Mouse (Mus musculus): ENCODE results near the gene Tanc2.

The Tanc2 gene

GRCm38 (mm10) chr11:105648026-105648425 is 58.2 kb downstream of the Tanc2 start:
- DNase-seq = peak; percentile 31

- no peak for DNase-seq
Observed at GRCm38 (mm10) chr11:105654616-105655015, 64.8 kb downstream of the Tanc2 start.

- DNase-seq = no peak
Observed at GRCm38 (mm10) chr11:105655335-105655734, 65.5 kb downstream of the Tanc2 start.

- no peak for DNase-seq
Observed at GRCm38 (mm10) chr11:105667879-105668278, 78.1 kb downstream of the Tanc2 start.

- DNase-seq = no peak
Observed at GRCm38 (mm10) chr11:105678996-105679395, 89.2 kb downstream of the Tanc2 start.

- no peak for DNase-seq
Observed at GRCm38 (mm10) chr11:105684747-105685146, 95.0 kb downstream of the Tanc2 start.

GRCm38 (mm10) chr11:105700528-105700927 is 110.7 kb downstream of the Tanc2 start:
- DNase-seq = no peak

GRCm38 (mm10) chr11:105719660-105720059 is 129.9 kb downstream of the Tanc2 start:
- DNase-seq = no peak

GRCm38 (mm10) chr11:105731541-105731940 is 141.8 kb downstream of the Tanc2 start:
- DNase-seq = no peak

GRCm38 (mm10) chr11:105731989-105732531 is 142.3 kb downstream of the Tanc2 start:
- no peak for DNase-seq

GRCm38 (mm10) chr11:105743171-105743570 is 153.4 kb downstream of the Tanc2 start:
- no peak for DNase-seq

- DNase-seq = peak; percentile 63
Observed at GRCm38 (mm10) chr11:105749297-105750071, 159.7 kb downstream of the Tanc2 start.

GRCm38 (mm10) chr11:105758561-105759203 is 168.9 kb downstream of the Tanc2 start:
- no peak for DNase-seq

- no peak for DNase-seq
Observed at GRCm38 (mm10) chr11:105759413-105759812, 169.6 kb downstream of the Tanc2 start.

GRCm38 (mm10) chr11:105760346-105760745 is 170.6 kb downstream of the Tanc2 start:
- no peak for DNase-seq

GRCm38 (mm10) chr11:105777802-105778201 is 188.0 kb downstream of the Tanc2 start:
- no peak for DNase-seq

GRCm38 (mm10) chr11:105792501-105792900 is 202.7 kb downstream of the Tanc2 start:
- DNase-seq = no peak

- no peak for DNase-seq
Observed at GRCm38 (mm10) chr11:105803686-105804085, 213.9 kb downstream of the Tanc2 start.

- no peak for DNase-seq
Observed at GRCm38 (mm10) chr11:105804776-105805175, 215.0 kb downstream of the Tanc2 start.

- DNase-seq = no peak
Observed at GRCm38 (mm10) chr11:105807103-105807502, 217.3 kb downstream of the Tanc2 start.

GRCm38 (mm10) chr11:105823246-105823645 is 233.5 kb downstream of the Tanc2 start:
- DNase-seq = no peak

- no peak for DNase-seq
Observed at GRCm38 (mm10) chr11:105823759-105824158, 234.0 kb downstream of the Tanc2 start.

GRCm38 (mm10) chr11:105828175-105828574 is 238.4 kb downstream of the Tanc2 start:
- DNase-seq = no peak

GRCm38 (mm10) chr11:105835209-105835608 is 245.4 kb downstream of the Tanc2 start:
- no peak for DNase-seq

All from kidney, postnatal 14 days (tissue).